Mouse (Mus musculus): ENCODE data around the gene Rtp1.
A peak's percentile ranks its signal among the peaks of the same experiment; 100 is the strongest.

Rtp1 gene

DNA sequence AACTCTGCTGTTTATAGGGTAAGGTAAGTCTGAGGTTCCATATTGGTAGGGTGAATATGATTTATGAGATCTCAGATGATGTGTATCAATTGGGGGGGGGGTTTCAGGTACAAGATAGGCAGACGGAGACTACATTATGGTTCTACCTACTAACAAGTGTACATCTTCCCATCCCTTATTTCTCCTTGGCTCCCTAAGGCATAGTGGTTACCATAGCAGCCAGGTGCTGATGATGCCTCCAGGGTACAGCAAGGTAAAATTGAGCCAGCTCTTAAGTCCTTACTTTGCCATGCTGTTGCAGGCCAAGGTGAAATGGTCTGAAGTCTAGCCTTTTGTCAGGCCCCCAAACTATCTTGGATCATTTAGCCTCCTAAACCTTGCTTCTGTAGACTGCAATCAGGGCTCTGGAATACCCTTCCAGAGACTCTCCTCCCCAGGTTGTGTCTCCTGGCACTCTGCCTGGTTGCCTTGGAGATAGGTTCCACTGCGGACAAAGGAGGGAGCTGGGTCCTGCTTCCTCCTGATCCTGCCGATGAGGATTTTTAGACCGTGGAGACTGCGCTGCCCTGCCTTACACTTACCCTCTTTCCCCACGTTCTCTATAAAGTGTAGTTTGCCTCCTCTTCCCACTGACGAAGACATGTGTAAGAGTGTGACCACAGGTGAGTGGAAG, at the start of gene Rtp1:
Gene Rtp1 (plus strand): TSS at position 487 of the 673 bp plus-strand sequence.
- no peak for DNase-seq

- no peak for DNase-seq
Observed at GRCm38 (mm10) chr16:23379536-23380230, 49.2 kb upstream of the Rtp1 start.

- no peak for DNase-seq
Observed at GRCm38 (mm10) chr16:23384304-23384703, 44.6 kb upstream of the Rtp1 start.

DNA sequence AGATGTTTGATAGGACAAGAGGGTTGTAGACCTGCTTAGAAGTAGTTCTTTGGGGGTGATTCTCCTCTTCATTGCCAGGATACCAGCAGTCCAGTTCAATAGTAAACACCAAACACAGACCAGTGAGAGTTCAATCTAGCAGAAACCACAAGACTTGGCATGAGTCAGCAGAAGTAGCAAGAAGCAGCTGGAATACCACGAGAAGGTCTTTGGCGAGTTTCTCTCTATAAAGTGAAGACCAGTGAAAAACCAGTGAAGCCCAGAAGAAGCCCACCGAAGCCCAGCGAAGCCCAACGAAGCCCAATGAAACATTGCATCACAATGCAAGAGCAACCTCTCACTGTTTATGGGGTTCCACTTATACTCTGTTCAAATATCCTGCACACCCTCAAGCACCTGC, 31.0 kb upstream of the Rtp1 start:
- no peak for DNase-seq

DNA sequence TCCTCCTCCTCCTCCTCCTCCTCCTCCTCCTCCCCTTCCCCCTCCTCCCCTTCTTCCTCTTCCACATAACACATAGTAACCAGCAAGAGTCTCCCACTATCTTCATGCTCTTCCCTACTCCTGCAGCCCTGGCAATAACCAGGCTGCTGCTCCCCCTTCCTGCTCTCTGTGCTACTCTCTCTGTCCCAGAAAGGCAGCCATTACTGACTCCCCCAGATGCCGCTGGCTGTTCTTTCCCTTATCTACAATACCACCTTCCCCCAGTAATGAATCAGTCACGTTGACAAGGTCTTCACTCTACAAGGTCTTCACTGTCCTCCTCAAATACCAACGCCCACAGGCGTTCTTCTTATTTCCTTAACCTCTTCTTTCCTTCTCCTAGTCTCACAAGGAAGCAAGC, 27.5 kb upstream of the Rtp1 start:
- no peak for DNase-seq

DNA sequence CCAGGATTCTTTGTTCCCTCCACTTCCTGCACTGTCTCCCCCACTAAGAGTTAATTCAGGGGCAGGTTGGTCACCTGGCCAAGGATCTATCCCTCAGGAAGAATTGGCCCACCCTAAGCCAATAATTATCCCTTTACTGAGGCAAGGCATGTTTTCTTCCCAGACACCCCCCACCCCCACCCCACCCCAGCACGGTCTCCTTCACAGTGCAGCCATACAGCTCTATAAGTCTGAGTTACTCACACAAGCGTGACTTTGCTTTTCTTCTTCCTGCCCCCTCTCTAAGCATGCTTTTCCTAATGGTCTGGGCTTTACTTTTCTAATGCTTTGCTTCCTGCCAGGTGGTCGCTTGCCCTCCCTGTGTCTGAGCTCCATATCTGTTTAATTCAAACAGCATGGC, 27.0 kb upstream of the Rtp1 start:
- no peak for DNase-seq

GRCm38 (mm10) chr16:23403008-23403755, 25.8 kb upstream of the Rtp1 start:
- peak; percentile 88 for DNase-seq

GRCm38 (mm10) chr16:23412930-23413329, 16.0 kb upstream of the Rtp1 start:
- no peak for DNase-seq

DNA sequence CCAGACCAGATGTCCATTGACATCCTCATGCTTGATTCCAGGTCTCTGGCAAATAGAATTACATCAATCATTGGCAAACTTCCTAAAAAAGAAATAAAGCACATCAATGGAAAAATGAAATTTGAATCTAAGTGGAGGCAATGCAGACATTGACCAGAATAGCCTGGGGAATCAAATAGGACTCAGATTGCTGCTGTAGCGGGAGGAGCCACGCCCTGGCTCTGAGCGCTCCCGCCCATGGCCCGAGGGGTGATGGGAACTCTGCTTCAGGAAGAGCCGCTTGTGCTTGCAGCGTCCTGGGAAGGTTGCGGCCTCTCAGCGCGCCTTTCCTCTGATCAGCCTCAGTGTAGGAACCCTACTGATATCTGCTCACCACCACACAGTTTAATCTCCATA, 12.7 kb upstream of the Rtp1 start:
- peak; percentile 68 for DNase-seq

- DNase-seq = peak; percentile 44
Observed at GRCm38 (mm10) chr16:23416657-23417293, 12.2 kb upstream of the Rtp1 start.

DNA sequence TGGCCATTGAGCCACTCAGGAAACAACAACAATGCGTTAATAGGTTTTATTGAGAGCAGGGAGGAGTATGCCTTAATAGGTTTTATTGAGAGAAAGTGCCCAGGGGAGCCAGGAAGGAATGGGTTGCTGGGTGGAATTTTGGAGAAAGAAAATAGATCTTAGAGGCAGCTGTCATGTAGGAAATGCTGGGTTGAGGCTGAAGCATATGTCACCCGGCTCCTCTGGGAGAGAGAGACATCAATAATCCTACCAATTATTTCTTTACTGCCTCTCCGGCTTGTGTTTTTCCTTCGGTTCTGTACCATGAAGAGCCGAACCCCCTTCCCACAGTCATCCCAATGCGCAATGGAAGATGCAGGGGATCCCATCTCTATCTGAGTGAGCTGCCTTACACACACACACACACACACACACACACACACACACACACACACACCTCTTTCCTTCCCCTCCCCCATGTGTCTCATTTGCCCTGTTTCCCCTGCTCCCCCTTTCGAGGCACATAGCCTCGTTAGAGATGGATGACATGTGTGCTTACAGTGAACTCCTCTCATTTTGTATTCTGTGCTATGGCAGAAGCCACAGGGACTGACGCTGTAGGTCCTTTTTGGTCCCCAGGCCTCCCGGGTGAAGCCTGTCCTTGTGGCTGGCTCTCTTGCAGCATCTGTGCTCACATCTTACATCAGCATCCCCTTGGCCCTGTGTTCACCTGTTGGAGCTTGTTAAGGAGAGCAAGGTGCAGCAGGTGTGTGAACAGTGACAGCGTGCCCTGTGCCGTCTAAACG, 11.3 kb upstream of the Rtp1 start:
- no peak for DNase-seq

DNA sequence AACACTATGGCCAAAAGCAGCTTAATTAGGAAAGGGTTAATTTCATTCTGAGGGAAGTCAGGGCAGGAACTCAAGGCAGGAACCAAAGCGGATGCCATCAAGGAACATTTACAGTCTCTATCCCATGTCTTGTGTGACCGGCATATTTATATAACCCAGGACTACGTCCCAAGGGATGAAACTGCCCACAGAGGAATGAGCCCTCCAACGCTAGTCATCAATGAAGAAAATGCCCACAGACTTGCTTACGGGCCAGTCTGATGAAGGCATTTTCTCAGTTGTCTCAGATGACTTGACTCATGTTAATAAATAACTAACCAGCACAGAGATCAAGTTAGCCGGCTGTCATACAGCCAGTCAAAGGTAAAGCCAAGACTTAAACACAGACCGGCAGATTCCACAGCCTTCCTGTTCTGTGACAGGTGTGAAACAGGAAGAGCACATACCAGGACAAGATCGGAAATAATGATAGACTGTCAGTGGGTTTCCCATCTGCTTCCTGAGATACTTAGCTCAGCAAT, 9.3 kb upstream of the Rtp1 start:
- DNase-seq = no peak

- DNase-seq = no peak
Observed at GRCm38 (mm10) chr16:23423825-23424224, 5.1 kb upstream of the Rtp1 start.

GRCm38 (mm10) chr16:23427701-23428100, 1.2 kb upstream of the Rtp1 start:
- no peak for DNase-seq

DNA sequence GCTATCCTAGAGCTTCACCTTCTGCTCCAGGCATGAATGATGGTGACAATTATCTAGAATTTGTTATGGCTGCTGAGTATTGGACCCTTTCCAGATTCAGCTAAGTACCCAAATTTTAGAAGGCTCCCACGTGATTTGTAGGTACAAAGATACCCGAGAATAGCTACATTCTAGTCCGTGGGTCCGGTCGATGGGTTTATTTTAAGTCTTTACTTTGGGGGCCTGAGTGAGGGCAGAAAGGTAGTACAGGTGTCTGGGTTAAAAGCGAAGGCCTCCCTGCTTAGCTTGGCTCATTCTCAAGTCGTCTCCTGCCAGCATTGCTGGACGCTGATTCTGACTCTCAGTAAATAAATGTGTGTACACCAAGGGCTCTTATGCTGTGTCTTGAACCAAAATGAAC, 1.1 kb downstream of the Rtp1 start:
- no peak for DNase-seq

DNA sequence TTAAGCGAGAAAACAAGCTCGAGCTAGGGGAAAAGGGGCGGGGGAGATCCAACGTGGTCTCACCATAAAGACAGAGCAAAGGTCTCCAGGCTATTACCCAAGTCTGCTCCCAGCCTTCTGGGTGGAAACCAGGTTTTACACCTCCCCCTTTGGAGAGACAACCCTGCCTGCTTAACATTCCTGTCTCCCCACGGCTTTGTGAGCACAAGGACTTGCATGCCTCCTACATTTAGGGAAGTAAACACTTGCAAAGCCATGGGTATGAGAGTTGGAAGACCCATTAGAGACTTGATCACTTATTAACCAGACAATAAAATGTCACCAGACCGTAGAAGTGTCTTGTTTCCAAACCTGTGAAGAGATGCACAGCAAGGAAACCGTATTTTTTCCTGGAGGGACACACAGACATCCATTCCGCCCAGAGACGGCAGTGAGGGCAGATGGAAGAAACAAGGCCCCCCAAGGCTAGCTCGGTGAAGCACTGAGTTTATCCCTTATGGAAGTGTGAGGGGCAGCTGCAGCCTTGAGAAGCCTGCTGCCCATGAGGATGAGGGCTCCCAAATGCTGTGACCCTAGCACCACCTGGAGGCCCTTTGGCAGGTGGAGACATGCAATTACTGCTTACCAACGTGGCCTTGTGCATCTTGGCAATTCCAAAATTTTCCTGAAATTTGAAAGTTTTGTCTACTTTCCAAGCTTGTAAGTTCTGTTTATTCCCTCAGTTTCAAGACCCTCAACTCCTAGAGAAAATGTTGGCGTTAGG, 8.7 kb downstream of the Rtp1 start:
- no peak for DNase-seq

DNA sequence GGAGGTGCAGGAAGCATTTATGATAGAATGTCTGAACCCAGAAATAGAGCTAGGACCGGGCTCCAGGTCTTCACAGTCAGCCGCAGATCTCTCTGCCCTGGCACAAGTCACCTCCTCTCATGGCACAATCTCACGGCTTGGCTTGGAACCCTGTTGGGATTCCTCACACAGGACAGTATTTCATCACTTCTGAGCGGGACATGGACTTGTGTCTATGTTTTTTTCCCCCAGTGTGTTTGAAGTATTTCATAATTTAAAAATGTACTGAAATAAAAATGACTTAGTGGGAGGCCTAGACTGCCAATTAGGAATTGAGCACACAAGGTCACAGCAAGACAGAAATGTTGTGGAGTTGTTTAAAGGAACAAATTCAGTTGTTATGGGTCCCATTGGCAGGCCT, 15.3 kb downstream of the Rtp1 start:
- DNase-seq = no peak

DNA sequence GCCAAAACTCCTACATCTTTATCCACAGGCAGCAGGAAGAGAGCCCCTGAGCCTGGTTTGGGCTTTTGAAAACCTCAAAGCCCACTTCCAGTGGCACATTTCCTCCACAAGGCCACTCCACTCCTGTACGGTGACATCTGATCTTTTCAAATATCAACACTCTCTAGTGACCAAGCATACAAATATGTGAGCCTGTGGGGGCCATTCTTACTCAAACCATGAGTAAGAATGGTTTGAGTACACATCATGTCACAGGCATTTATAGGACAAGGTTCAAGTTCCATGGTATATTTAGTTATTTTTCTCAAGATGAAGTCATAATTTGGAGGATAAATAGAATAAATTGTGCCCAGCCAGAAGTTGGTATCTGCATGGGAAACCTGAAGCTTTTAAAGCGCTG, 21.0 kb downstream of the Rtp1 start:
- DNase-seq = no peak

- DNase-seq = no peak
Observed at GRCm38 (mm10) chr16:23450816-23451215, 21.9 kb downstream of the Rtp1 start.

DNA sequence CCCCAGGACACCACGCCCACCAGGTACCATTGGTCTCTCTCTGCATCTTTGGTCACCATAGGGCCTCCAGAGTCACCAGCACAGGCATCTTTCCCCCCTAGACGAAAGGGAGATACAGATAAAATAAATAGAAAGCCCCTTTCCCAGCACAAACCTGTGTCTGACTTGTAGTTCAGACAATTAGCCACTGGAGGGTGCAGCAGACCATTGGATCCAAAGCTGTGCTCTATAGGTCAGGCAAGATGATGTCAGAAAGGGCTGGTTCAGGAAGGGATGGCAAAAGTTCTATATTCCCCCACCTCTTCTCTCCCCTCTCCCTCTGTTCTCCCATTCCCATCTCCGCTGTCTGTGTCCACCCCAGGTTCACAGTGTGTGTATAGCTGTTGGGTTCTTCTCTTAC, 23.5 kb downstream of the Rtp1 start:
- DNase-seq = peak; percentile 78

GRCm38 (mm10) chr16:23454376-23454775, 25.4 kb downstream of the Rtp1 start:
- DNase-seq = no peak

DNA sequence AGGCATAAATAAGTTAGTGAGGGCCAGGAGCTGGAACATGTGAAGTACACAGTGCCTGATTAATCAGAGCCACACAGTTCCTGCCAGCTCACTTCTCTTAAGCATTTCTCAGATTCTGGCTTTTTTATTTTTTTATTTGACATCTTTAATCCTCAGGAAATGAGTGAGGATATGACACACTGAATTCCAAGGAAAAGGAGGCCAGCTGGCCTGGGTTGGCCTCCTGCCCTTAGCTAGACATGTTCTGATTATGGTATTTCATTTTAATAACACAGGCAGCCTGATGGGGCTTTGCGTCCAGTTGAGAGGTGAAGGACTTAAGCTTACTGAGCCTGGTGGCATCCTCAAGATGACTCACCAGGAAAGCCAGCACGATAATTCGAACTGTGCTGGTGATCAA, 27.6 kb downstream of the Rtp1 start:
- DNase-seq = peak; percentile 83

Measured in kidney, postnatal 10 days (tissue).